Mouse (Mus musculus) embryonic facial prominence, embryonic 14.5 days (tissue): ENCODE measurements around the gene Mboat1. TPM values are rescaled to one million over a fixed set of nuclear protein-coding genes. Genes with fewer than 3 reads are reported as not detected.

ENCODE experiments used
- ATAC-seq: fragments of 200-750 bp; cut with Nextera tagmentation; 2 replicates; pipeline ENCODE4 v1.8.0; 2017; ENCODE audit warnings: low read depth, moderate number of reproducible peaks, moderate TSS enrichment
- DNase-seq: peaks from one replicate; pipeline ENCODE4 v3.0.0-alpha.2; 2015; ENCODE audit warnings: low spot score
- H3K27ac ChIP-seq: fragments of 300-500 bp; sonication (generic); replicated peaks from 2 replicates; pipeline ENCODE4 v1.5.1; 2014; ENCODE audit warnings: low read depth, mild to moderate bottlenecking, low read length, moderate library complexity
- H3K27me3 ChIP-seq: fragments of 300-500 bp; sonication (generic); replicated peaks from 2 replicates; pipeline ENCODE4 v1.6.1; 2014; ENCODE audit warnings: low read length; ENCODE audit not compliant: control insufficient read depth, insufficient read depth
- H3K36me3 ChIP-seq: fragments of 300-500 bp; sonication (generic); 2 replicates; pipeline ENCODE4 v1.6.1; 2014; ENCODE audit warnings: low read length, mixed read lengths; ENCODE audit not compliant: control insufficient read depth, insufficient read depth
- H3K4me1 ChIP-seq: fragments of 300-500 bp; sonication (generic); 2 replicates; pipeline ENCODE4 v1.6.1; 2014; ENCODE audit warnings: antibody characterized with exemption, low read length; ENCODE audit not compliant: control insufficient read depth, insufficient read depth
- H3K4me2 ChIP-seq: fragments of 300-500 bp; sonication (generic); 2 replicates; pipeline ENCODE4 v1.6.1; 2014; ENCODE audit warnings: low read depth, mild to moderate bottlenecking, low read length, moderate library complexity, mixed read lengths
- H3K4me3 ChIP-seq: fragments of 300-500 bp; sonication (generic); 2 replicates; pipeline ENCODE4 v1.5.1; 2014; ENCODE audit warnings: low read depth, mild to moderate bottlenecking, low read length
- H3K9ac ChIP-seq: fragments of 300-500 bp; sonication (generic); 2 replicates; pipeline ENCODE4 v1.6.1; 2014; ENCODE audit warnings: low read depth, mild to moderate bottlenecking, low read length, moderate library complexity, mixed read lengths
- H3K9me3 ChIP-seq: fragments of 300-500 bp; sonication (generic); 2 replicates; pipeline ENCODE4 v1.6.1; 2016; ENCODE audit warnings: low read length; ENCODE audit not compliant: control insufficient read depth
- WGBS: fragments of 180-500 bp; shearing (Covaris S2); extraction: QIAGEN DNeasy Blood & Tissue Kit; methylation state at CpG from one replicate; pipeline ENCODE4 v1.1.7; 2014; 5-methylcytosine and 5-hydroxymethylcytosine counted together
- polyA plus RNA-seq: library from polyadenylated mRNA; unstranded; fragments of >200 nt; fragmentation: Nextera tagmentation; extraction: Ambion mirVana; gene quantifications from 2 replicates; pipeline ENCODE4 v1.2.1, GENCODE M21; 2014

Mboat1 gene
- polyA plus RNA-seq: 15.4 and 16.6 TPM in 2 replicates

DNA sequence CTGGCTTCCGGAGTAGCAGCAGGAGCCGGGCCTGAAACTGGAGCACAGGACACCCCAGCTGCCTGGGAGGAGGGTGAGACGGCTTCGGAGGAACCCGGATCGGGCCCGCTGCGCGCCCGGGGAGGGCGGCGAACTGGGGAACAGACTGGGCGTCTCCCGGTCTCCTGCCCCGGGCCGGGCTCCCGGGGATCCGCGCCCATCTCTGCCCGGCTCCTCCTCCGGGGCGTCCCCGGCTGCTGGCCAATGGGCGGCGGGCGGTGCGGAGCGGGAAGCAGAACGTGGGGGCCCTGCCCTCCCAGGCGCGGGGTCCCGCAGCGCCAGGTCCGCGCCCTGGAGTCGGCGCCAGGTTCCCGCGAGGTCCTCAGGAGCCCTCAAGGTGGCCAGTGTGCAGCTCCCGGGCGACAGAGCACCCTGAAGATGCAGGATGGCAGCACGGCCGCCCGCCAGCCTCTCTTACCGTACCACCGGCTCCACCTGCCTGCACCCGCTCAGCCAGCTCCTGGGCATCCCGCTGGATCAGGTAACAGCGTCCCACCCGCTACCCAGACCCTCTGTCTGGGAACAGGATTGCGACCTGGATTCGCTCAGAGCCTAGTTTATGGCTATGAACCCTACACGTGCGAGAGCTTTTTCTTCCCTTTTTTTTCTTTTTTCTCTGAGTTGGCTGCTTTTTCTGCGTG lies at the start of gene Mboat1:
Mboat1 (plus strand) TSS at position 247 of the 680 bp plus-strand sequence.
- H3K27ac ChIP-seq: peak within 1 kb of the TSS; percentile 44; the same call in 1 of the 2 replicates
- no peaks in the 10 kb centered on the region for H3K4me1 ChIP-seq
- ATAC-seq: peak; percentile 97
- no peaks in the 10 kb centered on the region for H3K27me3 ChIP-seq
- under 1% methylated on average over 31 of the region's 55 CpGs for WGBS
- no peaks in the 10 kb centered on the region for H3K36me3 ChIP-seq
- H3K4me3 ChIP-seq: peak within 1 kb of the TSS; percentile 72
- H3K4me2 ChIP-seq: peak within 1 kb of the TSS; percentile 91
- no peaks in the 10 kb centered on the region for H3K9me3 ChIP-seq
- peak; percentile 84 for DNase-seq
- H3K9ac ChIP-seq: peak within 1 kb of the TSS; percentile 80

DNA sequence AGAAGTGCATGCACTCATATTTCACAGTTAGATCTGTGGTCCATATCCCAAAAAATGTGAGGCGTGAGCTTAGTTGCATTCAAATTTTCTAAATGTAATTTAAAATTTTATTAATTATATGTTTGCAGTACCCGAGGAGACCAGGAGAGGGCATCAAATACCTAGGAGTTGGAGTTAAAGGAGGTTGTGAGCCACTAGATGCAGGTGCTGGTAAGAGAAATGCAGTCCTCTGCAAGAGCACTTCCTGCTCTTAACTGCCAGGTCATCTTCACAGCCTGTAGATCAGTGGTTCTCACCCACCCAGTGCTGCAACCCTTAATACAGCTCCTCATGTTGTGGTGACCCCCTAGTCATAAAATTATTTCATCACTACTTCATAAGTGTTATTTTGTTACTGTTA lies 43.2 kb upstream of the Mboat1 start:
- H3K9me3 ChIP-seq: peaks cover 4% of the 10 kb centered on the region; the same call in 1 of the 2 replicates
- 36% methylated on average over 2 of the region's 2 CpGs for WGBS
- no peak for ATAC-seq

DNA sequence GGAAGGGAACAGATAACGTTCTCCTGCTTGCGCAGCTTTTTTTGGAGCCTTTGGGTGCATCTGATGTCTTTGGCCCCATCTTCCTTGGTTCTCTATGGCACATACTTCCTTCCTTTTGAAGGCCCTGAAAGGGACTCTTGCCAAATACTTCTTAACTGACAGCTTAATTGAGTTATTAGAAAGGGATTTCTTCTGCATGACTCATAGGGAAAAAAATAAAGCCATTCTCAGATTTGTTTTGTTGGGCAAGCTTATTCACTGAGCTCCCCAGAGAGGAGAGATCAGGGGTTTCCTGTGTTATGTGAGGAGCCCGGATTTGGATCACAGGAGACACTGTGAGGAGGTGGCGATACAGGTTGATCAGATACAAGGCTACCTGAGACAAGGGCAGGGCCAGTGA lies 40.4 kb upstream of the Mboat1 start:
- Histone ChIP-seq H3K4me2 (no peak overlapping the region), H3K9me3 (no peaks in the 10 kb centered on the region), H3K27ac (no peak overlapping the region), H3K4me1 (no peaks in the 10 kb centered on the region; the same call in 1 of the 2 replicates), H3K27me3 (no peaks in the 10 kb centered on the region), H3K36me3 (no peaks in the 10 kb centered on the region), H3K9ac (no peak overlapping the region), H3K4me3 (no peak overlapping the region)
- peak; percentile 77 for DNase-seq
- 53% methylated on average over 4 of the region's 4 CpGs for WGBS
- peak; percentile 77 for ATAC-seq

More for the DNA sequence above, 43.2 kb upstream of the Mboat1 start:
- H3K4me3 ChIP-seq: no peak overlapping the region
- no peak for DNase-seq
- no peak overlapping the region for H3K27ac ChIP-seq
- no peak overlapping the region for H3K9ac ChIP-seq
- H3K36me3 ChIP-seq: no peaks in the 10 kb centered on the region
- H3K4me2 ChIP-seq: no peak overlapping the region
- H3K4me1 ChIP-seq: no peaks in the 10 kb centered on the region; the same call in 1 of the 2 replicates
- no peaks in the 10 kb centered on the region for H3K27me3 ChIP-seq

DNA sequence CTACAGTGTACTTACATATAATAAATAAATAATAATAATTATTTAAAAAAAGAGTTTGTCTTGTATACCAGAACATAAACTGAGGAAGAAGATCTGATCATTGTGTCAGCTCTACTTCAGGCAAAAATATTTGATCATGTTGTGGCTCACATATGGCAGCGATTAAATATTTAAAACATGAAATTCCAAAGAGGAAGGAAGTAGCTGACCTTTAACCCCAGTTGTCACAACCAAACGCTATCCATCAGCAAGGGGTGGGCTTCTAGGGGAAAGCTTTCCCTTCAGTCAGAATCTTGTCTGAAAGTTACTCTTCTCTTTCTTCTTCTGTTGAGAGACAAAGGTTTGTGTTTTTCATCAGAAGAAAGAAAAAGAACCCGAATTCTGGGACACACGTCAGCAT lies 39.8 kb upstream of the Mboat1 start:
- Histone ChIP-seq H3K9me3 (no peaks in the 10 kb centered on the region), H3K4me1 (no peaks in the 10 kb centered on the region; the same call in 1 of the 2 replicates), H3K36me3 (no peaks in the 10 kb centered on the region), H3K4me2 (no peak overlapping the region), H3K4me3 (no peak overlapping the region), H3K27me3 (no peaks in the 10 kb centered on the region), H3K9ac (no peak overlapping the region), H3K27ac (no peak overlapping the region)
- DNase-seq (no peak), ATAC-seq (no peak)
- 33% methylated on average over 4 of the region's 4 CpGs for WGBS

DNA sequence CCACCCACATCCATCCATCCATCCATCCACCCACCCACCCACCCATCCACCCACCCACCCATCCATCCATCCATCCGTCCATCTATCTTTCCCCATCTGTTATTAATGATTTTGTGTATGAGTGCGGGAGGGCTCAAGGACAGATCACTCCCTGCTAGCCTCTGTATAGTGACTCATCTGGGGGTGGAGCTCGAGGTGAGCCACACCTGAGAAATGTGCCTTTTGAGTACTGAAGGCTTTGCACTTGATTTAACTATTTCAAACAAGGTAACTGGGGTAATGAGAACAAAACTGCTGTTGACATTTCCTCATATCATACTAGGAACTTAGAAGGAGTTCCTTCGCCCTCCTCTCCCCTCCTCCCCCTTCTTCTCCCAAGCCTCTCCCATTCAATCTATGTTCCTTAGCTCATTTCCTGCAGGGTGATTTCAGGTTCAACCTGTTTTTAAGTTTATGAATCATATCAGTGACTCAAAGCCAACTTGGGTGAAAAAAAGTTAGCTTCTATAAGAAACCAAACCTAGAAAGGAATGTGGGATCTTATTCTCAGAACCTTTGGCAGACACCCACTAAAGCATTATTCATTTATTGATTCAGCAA lies 27.2 kb upstream of the Mboat1 start:
- no peaks in the 10 kb centered on the region for H3K9me3 ChIP-seq

DNA sequence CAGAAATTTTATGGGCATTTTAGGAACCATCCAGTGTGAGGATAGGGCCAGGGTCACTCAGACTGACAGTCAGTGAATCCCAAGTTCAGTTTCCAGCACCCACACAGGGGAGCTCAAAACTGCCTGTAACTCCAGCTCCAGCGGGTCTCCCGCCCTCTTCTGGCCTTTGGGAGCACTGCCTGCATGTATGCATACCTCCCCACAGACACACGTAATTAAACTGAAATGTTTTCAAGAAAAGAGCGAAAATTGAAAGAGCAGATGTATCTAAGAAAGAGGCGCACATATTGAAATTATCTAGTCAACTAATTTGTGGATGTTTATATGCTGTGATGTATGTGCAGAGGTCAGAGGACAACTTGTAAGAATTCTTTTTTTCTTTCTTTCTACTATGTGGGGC lies 20.5 kb upstream of the Mboat1 start:
- Histone ChIP-seq H3K9me3 (no peaks in the 10 kb centered on the region), H3K27ac (no peak overlapping the region), H3K27me3 (no peaks in the 10 kb centered on the region), H3K4me2 (no peak overlapping the region), H3K4me1 (no peaks in the 10 kb centered on the region), H3K36me3 (no peaks in the 10 kb centered on the region), H3K9ac (no peak overlapping the region), H3K4me3 (no peak overlapping the region)
- 85% methylated on average over 5 of the region's 5 CpGs for WGBS
- ATAC-seq (no peak), DNase-seq (no peak)

More for the DNA sequence above, 27.2 kb upstream of the Mboat1 start:
- 80% methylated on average over 4 of the region's 4 CpGs for WGBS
- Histone ChIP-seq H3K27ac (no peak overlapping the region), H3K36me3 (no peaks in the 10 kb centered on the region), H3K4me2 (no peak overlapping the region), H3K9ac (no peak overlapping the region), H3K4me3 (no peak overlapping the region), H3K27me3 (no peaks in the 10 kb centered on the region), H3K4me1 (no peaks in the 10 kb centered on the region)
- ATAC-seq (peak; percentile 50; the same call in 1 of the 2 replicates), DNase-seq (peak; percentile 64)

DNA sequence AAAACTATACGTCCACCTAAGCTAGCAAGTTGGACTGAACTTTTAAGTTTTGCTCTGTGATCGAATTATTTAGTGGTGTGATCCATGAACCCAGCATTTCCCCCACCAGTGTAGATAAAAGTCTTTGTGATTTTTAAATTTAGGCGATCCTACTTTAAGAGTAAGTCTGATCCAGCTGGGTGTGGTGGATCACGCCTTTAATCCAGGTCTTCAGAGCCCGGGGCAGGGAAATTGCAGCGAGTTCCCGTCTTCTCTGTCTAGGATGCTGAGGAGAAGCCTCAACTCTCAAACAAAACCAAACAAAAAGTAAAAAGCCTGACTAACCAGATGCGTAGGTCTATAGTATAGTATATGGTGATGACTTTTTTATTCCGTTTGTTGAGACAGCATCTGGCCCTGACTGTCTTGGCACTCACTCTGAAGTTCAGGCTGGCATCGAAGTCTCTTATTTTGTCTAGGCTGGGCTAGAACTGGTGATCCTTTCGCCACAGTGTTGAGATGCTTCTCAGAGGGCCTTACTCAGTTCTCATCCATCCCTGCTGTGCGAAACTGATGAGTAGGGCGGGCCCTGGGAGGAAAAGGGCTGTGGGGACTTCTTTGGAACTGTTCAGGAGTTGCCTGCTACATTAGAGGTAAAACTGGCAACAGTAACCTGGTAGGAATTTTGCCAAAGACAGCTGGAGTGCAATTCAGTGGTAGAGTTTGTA lies 787 bp downstream of the Mboat1 start:
- Histone ChIP-seq H3K36me3 (no peaks in the 10 kb centered on the region), H3K4me1 (no peaks in the 10 kb centered on the region), H3K27me3 (no peaks in the 10 kb centered on the region), H3K9ac (peak overlapping the region; percentile 80), H3K4me2 (peak overlapping the region; percentile 91), H3K9me3 (no peaks in the 10 kb centered on the region), H3K27ac (no peak overlapping the region), H3K4me3 (peak overlapping the region; percentile 72)
- DNase-seq: no peak
- no peak for ATAC-seq
- WGBS: 26% methylated on average over 13 of the region's 13 CpGs

DNA sequence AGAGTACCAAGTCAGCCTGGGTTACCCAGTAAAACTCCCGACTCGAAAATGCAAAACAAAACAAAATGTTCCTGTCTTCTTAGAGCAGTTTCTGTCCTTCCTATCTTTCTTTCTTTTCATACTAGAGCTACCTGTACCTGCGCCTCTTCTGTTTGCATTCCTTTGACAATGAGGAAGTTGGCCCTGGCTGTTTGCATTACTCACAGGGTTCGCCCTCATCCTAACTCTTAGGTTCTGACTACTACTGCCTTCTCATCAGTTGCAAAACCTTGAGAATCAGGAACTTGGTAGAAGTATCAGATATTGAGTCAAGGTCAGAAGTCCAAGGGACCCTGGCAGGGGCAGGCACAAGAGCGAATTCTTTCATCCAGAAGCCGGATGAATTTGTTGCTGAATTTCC lies 1.7 kb downstream of the Mboat1 start:
- H3K4me1 ChIP-seq: no peaks in the 10 kb centered on the region
- no peaks in the 10 kb centered on the region for H3K9me3 ChIP-seq
- peak overlapping the region; percentile 72; the same call in 1 of the 2 replicates for H3K4me3 ChIP-seq
- 76% methylated on average over 6 of the region's 6 CpGs for WGBS
- H3K36me3 ChIP-seq: no peaks in the 10 kb centered on the region
- H3K27me3 ChIP-seq: no peaks in the 10 kb centered on the region
- ATAC-seq: no peak
- H3K27ac ChIP-seq: no peak overlapping the region
- H3K4me2 ChIP-seq: peak overlapping the region; percentile 91
- no peak overlapping the region for H3K9ac ChIP-seq
- DNase-seq: no peak
